Mouse (Mus musculus) embryonic facial prominence, embryonic 14.5 days (tissue): Measurements from ENCODE around the gene Txnip. TPM values are rescaled to one million over a fixed set of nuclear protein-coding genes. Genes with fewer than 3 reads are reported as not detected.
A peak's percentile ranks its signal among the peaks of the same experiment; 100 is the strongest.

Experiments
- ATAC-seq: fragments of 200-750 bp; cut with Nextera tagmentation; 2 replicates; pipeline ENCODE4 v1.8.0; 2017; ENCODE audit warnings: low read depth, moderate number of reproducible peaks, moderate TSS enrichment
- DNase-seq: peaks from one replicate; pipeline ENCODE4 v3.0.0-alpha.2; 2015; ENCODE audit warnings: low spot score
- H3K27ac ChIP-seq: fragments of 300-500 bp; sonication (generic); replicated peaks from 2 replicates; pipeline ENCODE4 v1.5.1; 2014; ENCODE audit warnings: low read depth, mild to moderate bottlenecking, low read length, moderate library complexity
- H3K27me3 ChIP-seq: fragments of 300-500 bp; sonication (generic); replicated peaks from 2 replicates; pipeline ENCODE4 v1.6.1; 2014; ENCODE audit warnings: low read length; ENCODE audit not compliant: control insufficient read depth, insufficient read depth
- H3K36me3 ChIP-seq: fragments of 300-500 bp; sonication (generic); 2 replicates; pipeline ENCODE4 v1.6.1; 2014; ENCODE audit warnings: low read length, mixed read lengths; ENCODE audit not compliant: control insufficient read depth, insufficient read depth
- H3K4me1 ChIP-seq: fragments of 300-500 bp; sonication (generic); 2 replicates; pipeline ENCODE4 v1.6.1; 2014; ENCODE audit warnings: antibody characterized with exemption, low read length; ENCODE audit not compliant: control insufficient read depth, insufficient read depth
- H3K4me2 ChIP-seq: fragments of 300-500 bp; sonication (generic); 2 replicates; pipeline ENCODE4 v1.6.1; 2014; ENCODE audit warnings: low read depth, mild to moderate bottlenecking, low read length, moderate library complexity, mixed read lengths
- H3K4me3 ChIP-seq: fragments of 300-500 bp; sonication (generic); 2 replicates; pipeline ENCODE4 v1.5.1; 2014; ENCODE audit warnings: low read depth, mild to moderate bottlenecking, low read length
- H3K9ac ChIP-seq: fragments of 300-500 bp; sonication (generic); 2 replicates; pipeline ENCODE4 v1.6.1; 2014; ENCODE audit warnings: low read depth, mild to moderate bottlenecking, low read length, moderate library complexity, mixed read lengths
- H3K9me3 ChIP-seq: fragments of 300-500 bp; sonication (generic); 2 replicates; pipeline ENCODE4 v1.6.1; 2016; ENCODE audit warnings: low read length; ENCODE audit not compliant: control insufficient read depth
- WGBS: fragments of 180-500 bp; shearing (Covaris S2); extraction: QIAGEN DNeasy Blood & Tissue Kit; methylation state at CpG from one replicate; pipeline ENCODE4 v1.1.7; 2014; 5-methylcytosine and 5-hydroxymethylcytosine counted together
- polyA plus RNA-seq: library from polyadenylated mRNA; unstranded; fragments of >200 nt; fragmentation: Nextera tagmentation; extraction: Ambion mirVana; gene quantifications from 2 replicates; pipeline ENCODE4 v1.2.1, GENCODE M21; 2014

Txnip gene
- polyA plus RNA-seq, 1 experiment from 2014 or later: 160 TPM

GRCm38 (mm10) chr3:96581771-96582515 lies 24.2 kb downstream of the Txnip start:
- H3K9me3 ChIP-seq: no peaks in the 10 kb centered on the region
- no peak overlapping the region for H3K4me3 ChIP-seq
- peaks cover 4% of the 10 kb centered on the region; the same call in 1 of the 2 replicates for H3K4me1 ChIP-seq
- H3K27ac ChIP-seq: no peak overlapping the region
- peaks cover 5% of the 10 kb centered on the region; the same call in 1 of the 2 replicates for H3K36me3 ChIP-seq
- no peak overlapping the region for H3K4me2 ChIP-seq
- no peak overlapping the region for H3K9ac ChIP-seq
- ATAC-seq: no peak
- DNase-seq: no peak
- H3K27me3 ChIP-seq: no peaks in the 10 kb centered on the region
- WGBS: 79% methylated on average over 16 of the region's 16 CpGs

- Histone ChIP-seq H3K9me3 (no peaks in the 10 kb centered on the region), H3K4me3 (no peak overlapping the region), H3K4me1 (no peaks in the 10 kb centered on the region), H3K9ac (no peak overlapping the region), H3K27me3 (no peaks in the 10 kb centered on the region), H3K36me3 (peaks cover 5% of the 10 kb centered on the region; the same call in 1 of the 2 replicates), H3K27ac (no peak overlapping the region), H3K4me2 (no peak overlapping the region)
- 89% methylated on average over 5 of the region's 5 CpGs for WGBS
- ATAC-seq: no peak
- DNase-seq: no peak
These were observed 25.6 kb downstream of the Txnip start for GRCm38 (mm10) chr3:96583386-96583785.

GRCm38 (mm10) chr3:96590657-96591056 lies 32.9 kb downstream of the Txnip start:
- no peaks in the 10 kb centered on the region for H3K36me3 ChIP-seq
- no peaks in the 10 kb centered on the region for H3K9me3 ChIP-seq
- H3K9ac ChIP-seq: no peak overlapping the region
- 79% methylated on average over 4 of the region's 4 CpGs for WGBS
- no peak overlapping the region for H3K27ac ChIP-seq
- ATAC-seq: no peak
- no peak overlapping the region for H3K4me3 ChIP-seq
- H3K27me3 ChIP-seq: peaks cover 5% of the 10 kb centered on the region
- DNase-seq: no peak
- peaks cover 3% of the 10 kb centered on the region; the same call in 1 of the 2 replicates for H3K4me1 ChIP-seq
- no peak overlapping the region for H3K4me2 ChIP-seq

GRCm38 (mm10) chr3:96593374-96593773 lies 35.6 kb downstream of the Txnip start:
- Histone ChIP-seq H3K9me3 (no peaks in the 10 kb centered on the region), H3K27ac (peak overlapping the region; percentile 63; the same call in 1 of the 2 replicates), H3K9ac (peak overlapping the region; percentile 80), H3K4me2 (peak overlapping the region; percentile 70), H3K4me3 (peak overlapping the region; percentile 72), H3K27me3 (peaks cover 7% of the 10 kb centered on the region), H3K4me1 (peaks cover 19% of the 10 kb centered on the region), H3K36me3 (no peaks in the 10 kb centered on the region)
- ATAC-seq: no peak
- WGBS: 2% methylated on average over 10 of the region's 10 CpGs
- DNase-seq: no peak

- H3K4me2 ChIP-seq: peak within 1 kb of the TSS; percentile 70
- H3K27me3 ChIP-seq: peaks cover 7% of the 10 kb centered on the region
- H3K9ac ChIP-seq: peak within 1 kb of the TSS; percentile 80
- WGBS: under 1% methylated on average over 36 of the region's 38 CpGs
- DNase-seq (peak; percentile 97), ATAC-seq (peak; percentile 91)
- H3K36me3 ChIP-seq: no peaks in the 10 kb centered on the region
- peaks cover 24% of the 10 kb centered on the region for H3K4me1 ChIP-seq
- H3K4me3 ChIP-seq: peak within 1 kb of the TSS; percentile 72
- peak within 1 kb of the TSS; percentile 63; the same call in 1 of the 2 replicates for H3K27ac ChIP-seq
- H3K9me3 ChIP-seq: no peaks in the 10 kb centered on the region
These were observed 36.2 kb downstream of the Txnip start, which contains the start of gene Polr3gl for GRCm38 (mm10) chr3:96593790-96594560. Gene Polr3gl (minus strand): TSS chr3:96594181.

GRCm38 (mm10) chr3:96594851-96595250 lies 37.1 kb downstream of the Txnip start:
- ATAC-seq (no peak), DNase-seq (no peak)
- no peaks in the 10 kb centered on the region for H3K9me3 ChIP-seq
- 71% methylated on average over 5 of the region's 5 CpGs for WGBS
- no peak overlapping the region for H3K27ac ChIP-seq
- H3K9ac ChIP-seq: no peak overlapping the region
- H3K36me3 ChIP-seq: no peaks in the 10 kb centered on the region
- H3K4me3 ChIP-seq: no peak overlapping the region
- H3K4me2 ChIP-seq: no peak overlapping the region
- H3K4me1 ChIP-seq: peaks cover 24% of the 10 kb centered on the region
- peaks cover 7% of the 10 kb centered on the region for H3K27me3 ChIP-seq

- no peak for DNase-seq
- no peak overlapping the region for H3K9ac ChIP-seq
- peaks cover 7% of the 10 kb centered on the region for H3K27me3 ChIP-seq
- peak overlapping the region; percentile 58; the same call in 1 of the 2 replicates for H3K4me3 ChIP-seq
- peak overlapping the region; percentile 99 for H3K4me2 ChIP-seq
- no peaks in the 10 kb centered on the region for H3K36me3 ChIP-seq
- no peak overlapping the region for H3K27ac ChIP-seq
- 25% methylated on average over 6 of the region's 6 CpGs for WGBS
- ATAC-seq: no peak
- peaks cover 32% of the 10 kb centered on the region for H3K4me1 ChIP-seq
- H3K9me3 ChIP-seq: no peaks in the 10 kb centered on the region
These were observed 37.9 kb downstream of the Txnip start for GRCm38 (mm10) chr3:96595661-96596060.

GRCm38 (mm10) chr3:96596228-96596707 lies 38.5 kb downstream of the Txnip start, which contains the start of gene Ankrd34a:
Gene Ankrd34a (plus strand): TSS chr3:96596636.
- H3K4me1 ChIP-seq: peaks cover 32% of the 10 kb centered on the region
- H3K27ac ChIP-seq: peak within 1 kb of the TSS; percentile 61; the same call in 1 of the 2 replicates
- WGBS: 1% methylated on average over 15 of the region's 23 CpGs
- peak within 1 kb of the TSS; percentile 99 for H3K4me2 ChIP-seq
- H3K4me3 ChIP-seq: peak within 1 kb of the TSS; percentile 58
- H3K27me3 ChIP-seq: peaks cover 7% of the 10 kb centered on the region
- no peaks in the 10 kb centered on the region for H3K9me3 ChIP-seq
- peak within 1 kb of the TSS; percentile 74 for H3K9ac ChIP-seq
- ATAC-seq: no peak
- peak; percentile 46 for DNase-seq
- H3K36me3 ChIP-seq: no peaks in the 10 kb centered on the region
